Mouse (Mus musculus): Measurements from ENCODE around the gene Zfp784. TPM values are rescaled to one million over a fixed set of nuclear protein-coding genes. Genes with fewer than 3 reads are reported as not detected.

Zfp784 gene
- total RNA-seq, 2 experiments from 2014 or later: 5.3 to 7.0 TPM

DNA sequence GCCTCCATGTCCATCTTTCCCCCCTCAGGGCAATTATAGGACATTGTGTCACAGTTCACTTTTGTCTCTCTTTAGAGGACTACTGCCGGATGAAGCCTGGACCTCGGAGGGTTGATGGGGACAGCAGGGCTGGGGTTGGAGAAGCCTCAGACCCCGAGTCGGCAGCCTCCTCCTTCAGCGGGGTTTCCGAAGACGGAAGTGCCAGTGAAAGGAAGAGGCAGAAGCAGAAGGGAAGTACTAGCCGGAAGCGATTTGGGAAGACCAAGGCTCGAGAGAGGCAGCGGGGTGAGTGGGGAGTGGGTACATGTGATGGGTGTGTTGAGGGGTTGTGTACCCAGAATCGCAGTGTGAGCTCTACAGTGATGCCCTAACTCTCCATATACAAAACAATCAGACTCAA is 21.2 kb upstream of the Zfp784 start:
- no peak for DNase-seq (ENCODE audit: low spot score in 2 of 2)

DNA sequence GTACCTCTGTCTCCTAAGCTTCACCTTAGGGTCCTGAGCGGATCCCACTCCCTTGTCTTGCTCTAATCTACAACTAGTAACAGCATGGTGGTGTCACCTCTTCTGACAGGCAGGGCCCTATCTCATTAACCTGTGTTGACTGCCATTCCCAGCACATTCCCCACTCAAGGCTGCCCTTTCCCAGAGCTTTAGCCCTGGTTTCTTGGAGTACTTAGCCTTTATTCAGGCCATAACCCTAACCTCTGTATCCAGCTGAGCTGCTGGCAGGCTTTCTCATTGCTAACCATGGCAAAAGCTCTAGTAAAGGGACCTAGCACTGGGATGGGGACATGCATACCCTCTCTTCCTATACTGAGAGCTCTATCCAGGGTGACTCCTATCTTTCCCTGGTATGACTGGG is 20.4 kb upstream of the Zfp784 start:
- DNase-seq (ENCODE audit: low spot score in 2 of 2): no peak

DNA sequence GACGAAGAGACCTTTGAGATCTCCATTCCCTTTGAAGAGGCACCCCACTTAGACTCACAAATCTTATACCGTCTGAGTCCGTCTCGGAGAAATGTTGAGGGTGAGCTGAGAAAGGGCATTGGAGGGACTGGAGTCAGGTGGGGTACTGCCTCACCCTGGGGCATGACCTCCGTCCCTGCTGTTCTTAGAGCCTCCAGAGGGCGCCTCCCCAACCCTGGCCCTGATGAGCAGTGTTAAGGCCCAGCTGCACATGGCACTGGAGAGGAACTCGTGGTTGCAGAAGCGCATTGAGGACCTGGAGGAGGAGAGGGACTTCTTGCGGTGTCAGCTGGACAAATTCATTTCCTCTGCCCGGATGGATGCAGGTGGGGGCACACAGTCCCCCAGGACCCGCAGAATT is 19.6 kb upstream of the Zfp784 start:
- DNase-seq (ENCODE audit: low spot score in 2 of 2): no peak

GRCm38 (mm10) chr7:5057381-5057780 is 19.1 kb upstream of the Zfp784 start:
- no peak for DNase-seq (ENCODE audit: low spot score in 2 of 2)

DNA sequence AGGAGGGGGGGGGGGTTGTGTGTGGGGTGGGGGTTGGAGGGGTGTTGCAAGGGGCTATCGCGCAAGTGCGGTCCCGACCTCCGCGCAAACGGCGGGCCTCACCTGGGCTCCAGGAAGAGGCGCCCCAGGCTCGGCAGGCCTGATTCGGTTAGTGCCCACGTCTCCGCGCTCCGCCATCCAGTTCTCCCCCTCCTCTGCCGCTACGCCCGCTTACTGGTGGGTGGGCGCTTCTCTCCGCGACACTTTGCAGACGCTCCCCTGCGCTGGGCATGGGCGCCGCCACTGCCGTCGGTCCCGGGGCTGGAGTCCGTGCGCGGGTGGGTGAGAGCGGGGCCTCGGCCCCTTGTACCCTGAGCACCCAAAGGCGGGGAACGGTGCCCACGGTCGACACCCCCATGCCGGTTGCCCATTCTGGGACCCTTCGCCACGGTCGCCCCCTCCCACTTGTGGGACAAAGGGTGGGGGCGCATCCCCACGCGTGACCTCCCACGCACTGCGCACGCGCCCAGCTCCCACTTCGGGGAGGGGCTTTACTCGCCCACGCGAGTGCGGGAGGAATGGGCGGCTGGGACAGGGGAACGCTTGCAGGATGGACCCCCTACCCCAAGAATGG is 18.5 kb upstream of the Zfp784 start:
- DNase-seq (ENCODE audit: low spot score in 2 of 2): peak; percentile 79 to 80

DNA sequence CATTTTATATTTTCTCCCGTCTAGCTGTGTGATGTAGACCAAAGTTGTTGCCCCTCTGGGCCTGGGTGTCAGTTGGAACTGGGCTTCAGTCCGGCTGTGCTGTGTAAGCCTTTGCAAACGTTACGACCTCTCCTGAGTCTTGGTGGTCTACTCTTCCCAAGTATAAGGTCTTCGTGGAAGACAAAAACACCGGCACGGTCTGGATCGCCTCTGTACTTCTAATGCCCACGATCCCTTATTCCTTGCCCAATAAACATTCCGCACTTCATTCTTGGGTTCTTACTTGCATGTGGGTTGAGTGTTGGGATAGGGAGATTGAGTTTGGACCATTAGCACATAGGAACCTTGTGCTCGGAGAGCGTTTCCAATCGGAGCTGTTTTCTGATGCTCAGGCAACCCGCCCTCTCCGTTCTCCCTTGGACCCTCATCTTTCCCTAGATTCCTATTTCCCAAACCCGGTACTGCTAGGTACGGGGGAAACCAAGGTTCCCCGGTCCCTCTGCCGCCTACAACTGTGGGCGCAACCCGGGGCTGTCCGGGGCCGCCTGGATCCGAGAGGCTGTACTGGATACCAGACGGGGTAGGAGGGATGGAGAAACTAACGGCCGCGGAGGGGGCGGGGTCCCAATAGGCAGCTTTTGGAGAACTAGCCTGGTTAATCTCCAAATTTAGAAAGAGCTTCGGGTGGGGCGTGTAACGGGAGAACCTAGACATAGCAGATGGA is 15.4 kb upstream of the Zfp784 start:
- peak; percentile 55 to 63 for DNase-seq (ENCODE audit: low spot score in 2 of 2)

- DNase-seq (ENCODE audit: low spot score in 2 of 2): no peak
These were observed 14.7 kb upstream of the Zfp784 start for GRCm38 (mm10) chr7:5052931-5053343.

DNA sequence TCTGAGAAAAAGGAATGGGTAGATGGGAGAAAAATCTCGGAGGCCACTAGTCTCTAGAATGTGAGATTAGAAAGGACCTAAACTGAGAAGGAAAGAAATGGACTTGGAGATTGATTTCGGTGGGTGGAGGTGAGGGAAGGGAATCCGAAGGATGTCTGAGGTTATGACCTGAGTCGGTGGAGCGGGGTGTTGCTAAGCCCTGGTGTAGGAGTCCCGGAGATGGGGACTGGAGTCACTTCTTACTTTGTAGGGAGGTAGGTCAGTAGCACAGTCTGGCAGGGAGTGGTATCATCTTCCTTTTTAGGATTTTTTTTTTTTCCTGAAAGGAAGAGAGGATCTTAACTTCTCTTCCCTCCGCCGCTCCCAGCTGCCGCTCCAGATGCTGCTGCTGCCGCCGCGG is 14.2 kb upstream of the Zfp784 start:
- DNase-seq (ENCODE audit: low spot score in 2 of 2): no peak

DNA sequence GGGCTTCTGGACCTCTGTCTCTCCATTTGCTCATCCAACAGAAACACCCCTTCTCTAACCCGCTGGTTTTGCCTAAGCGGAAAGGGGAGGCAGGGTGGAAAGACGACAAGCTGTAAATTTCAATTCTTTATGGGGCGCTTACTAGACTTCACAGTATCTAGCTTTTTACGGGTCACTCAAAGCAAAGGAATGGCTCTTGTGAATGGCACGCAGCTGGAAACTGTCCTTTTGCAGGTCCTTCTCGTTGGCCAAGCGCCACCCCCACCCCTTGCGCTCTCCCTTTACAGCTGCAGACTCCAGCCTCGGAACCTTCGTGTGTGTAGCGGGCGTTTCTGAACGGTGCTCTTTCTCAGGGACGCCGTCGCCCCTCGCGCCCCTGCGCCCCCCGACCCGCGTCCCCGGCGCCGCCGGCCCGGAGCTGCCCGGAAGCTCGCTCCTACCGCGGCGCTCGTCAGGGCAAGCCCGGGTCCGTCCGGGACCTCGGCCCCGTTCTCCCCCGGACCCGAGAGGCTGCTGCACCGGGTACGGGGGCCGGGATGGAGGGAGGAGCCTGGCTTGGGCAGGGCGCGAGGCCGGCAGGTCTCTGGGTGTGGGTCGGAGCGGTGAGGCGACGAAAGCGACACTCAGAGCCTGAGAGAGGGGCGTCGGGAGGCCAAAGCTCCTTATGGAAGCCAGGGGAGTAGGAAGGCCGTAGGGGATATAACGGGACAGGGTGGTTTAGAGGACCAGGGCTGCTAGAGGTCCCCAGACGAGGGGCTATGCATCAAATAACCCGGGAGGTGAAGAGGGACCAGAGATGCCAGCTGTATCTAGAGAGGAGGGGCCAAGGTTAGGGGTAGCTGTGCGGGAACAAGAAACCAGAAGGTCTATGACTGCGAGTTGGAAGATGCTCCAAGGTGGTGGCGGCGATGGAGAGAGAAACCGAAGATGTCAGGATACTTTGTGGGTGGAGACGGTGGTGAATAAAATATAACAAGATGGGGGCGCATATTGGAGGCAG is 13.2 kb upstream of the Zfp784 start, which contains the start of gene Zfp580:
TSS of gene Zfp580 (plus strand) at position 346 of the 1,000 bp plus-strand sequence.
- DNase-seq (ENCODE audit: low spot score in 2 of 2): peak; percentile 78 to 86

GRCm38 (mm10) chr7:5047313-5047712 is 9.1 kb upstream of the Zfp784 start:
- peak in 1 of 2 experiments; percentile 50 for DNase-seq (ENCODE audit: low spot score in 2 of 2)

DNA sequence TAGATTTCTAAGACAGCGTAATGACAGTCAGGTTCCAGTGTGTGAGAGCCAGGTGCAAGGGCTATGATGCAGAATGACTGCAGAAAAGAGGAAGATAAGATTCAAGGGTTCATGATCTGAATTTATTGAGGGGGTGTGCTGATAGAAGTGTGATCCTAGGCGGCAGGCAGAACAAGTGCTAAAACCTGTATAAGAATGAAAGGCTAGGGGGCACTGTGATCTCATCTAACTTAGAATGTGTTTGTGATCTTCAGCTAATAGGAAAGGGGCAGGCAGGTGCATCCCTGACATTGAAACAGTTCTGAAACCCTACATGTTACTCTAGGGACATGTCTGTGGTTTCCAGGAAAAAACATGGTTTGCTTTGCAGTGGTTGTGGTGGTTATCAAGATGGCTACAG is 7.9 kb upstream of the Zfp784 start:
- DNase-seq (ENCODE audit: low spot score in 2 of 2): no peak

GRCm38 (mm10) chr7:5044981-5045380 is 6.7 kb upstream of the Zfp784 start:
- no peak for DNase-seq (ENCODE audit: low spot score in 2 of 2)

- DNase-seq (ENCODE audit: low spot score in 2 of 2): no peak
These were observed 694 bp upstream of the Zfp784 start for GRCm38 (mm10) chr7:5038940-5039339.

DNA sequence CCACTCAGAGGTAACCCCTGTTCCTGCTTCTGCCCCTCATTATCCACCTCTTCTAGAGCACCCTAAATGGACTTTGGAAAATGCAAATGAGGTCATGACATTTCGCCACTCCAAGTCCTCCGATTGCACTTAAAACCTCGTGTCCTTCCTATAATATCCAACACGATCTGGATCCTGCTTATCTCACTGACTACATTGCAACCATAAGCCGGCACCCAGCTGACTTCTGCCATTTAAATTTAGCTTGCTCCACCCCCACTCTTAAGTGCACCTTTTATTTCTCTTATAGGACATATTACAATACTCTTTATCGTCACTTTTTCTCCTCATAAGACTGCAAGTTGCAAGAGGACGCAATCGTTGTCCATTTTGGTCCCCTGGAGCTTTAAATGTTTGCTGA is 779 bp downstream of the Zfp784 start:
- no peak for DNase-seq (ENCODE audit: low spot score in 2 of 2)

DNA sequence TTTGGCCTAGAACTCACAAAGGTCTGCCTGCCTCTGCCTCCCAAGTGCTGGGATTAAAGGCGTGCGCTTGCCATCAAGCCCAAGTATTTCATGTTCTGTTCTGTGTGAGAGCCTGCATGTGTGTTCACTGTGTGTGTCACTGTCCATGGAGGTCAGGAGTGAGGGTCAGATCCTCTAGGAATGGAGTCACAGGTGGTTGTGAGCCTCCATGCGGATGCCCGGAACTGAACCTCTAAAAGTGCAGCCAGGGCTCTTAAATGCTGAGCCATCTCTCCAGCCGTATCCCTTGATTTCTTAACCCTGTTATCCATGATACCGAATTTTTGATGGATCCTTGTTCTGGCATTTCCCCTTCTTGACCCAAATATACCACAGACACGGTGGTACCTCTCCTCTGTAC is 1.2 kb downstream of the Zfp784 start:
- DNase-seq (ENCODE audit: low spot score in 2 of 2): no peak

GRCm38 (mm10) chr7:5036136-5036535 is 2.1 kb downstream of the Zfp784 start:
- DNase-seq (ENCODE audit: low spot score in 2 of 2): no peak

GRCm38 (mm10) chr7:5035628-5036027 is 2.6 kb downstream of the Zfp784 start:
- DNase-seq (ENCODE audit: low spot score in 2 of 2): no peak

GRCm38 (mm10) chr7:5033818-5034217 is 4.4 kb downstream of the Zfp784 start, which contains the start of gene 4632433K11Rik:
Gene 4632433K11Rik (plus strand): TSS chr7:5034118.
- no peak for DNase-seq (ENCODE audit: low spot score in 2 of 2)

DNA sequence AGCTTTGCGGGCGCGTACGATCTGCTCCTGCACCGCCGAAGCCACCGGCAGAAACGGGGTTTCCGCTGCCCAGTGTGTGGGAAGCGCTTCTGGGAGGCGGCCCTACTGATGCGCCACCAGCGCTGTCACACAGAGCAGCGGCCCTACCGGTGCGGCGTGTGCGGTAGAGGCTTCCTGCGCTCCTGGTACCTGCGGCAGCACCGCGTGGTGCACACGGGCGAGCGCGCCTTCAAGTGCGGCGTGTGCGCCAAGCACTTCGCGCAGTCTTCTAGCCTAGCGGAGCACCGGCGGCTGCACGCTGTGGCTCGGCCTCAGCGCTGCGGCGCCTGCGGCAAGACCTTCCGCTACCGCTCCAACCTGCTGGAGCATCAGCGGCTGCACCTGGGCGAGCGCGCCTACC is 6.8 kb downstream of the Zfp784 start:
- DNase-seq (ENCODE audit: low spot score in 2 of 2): no peak

DNA sequence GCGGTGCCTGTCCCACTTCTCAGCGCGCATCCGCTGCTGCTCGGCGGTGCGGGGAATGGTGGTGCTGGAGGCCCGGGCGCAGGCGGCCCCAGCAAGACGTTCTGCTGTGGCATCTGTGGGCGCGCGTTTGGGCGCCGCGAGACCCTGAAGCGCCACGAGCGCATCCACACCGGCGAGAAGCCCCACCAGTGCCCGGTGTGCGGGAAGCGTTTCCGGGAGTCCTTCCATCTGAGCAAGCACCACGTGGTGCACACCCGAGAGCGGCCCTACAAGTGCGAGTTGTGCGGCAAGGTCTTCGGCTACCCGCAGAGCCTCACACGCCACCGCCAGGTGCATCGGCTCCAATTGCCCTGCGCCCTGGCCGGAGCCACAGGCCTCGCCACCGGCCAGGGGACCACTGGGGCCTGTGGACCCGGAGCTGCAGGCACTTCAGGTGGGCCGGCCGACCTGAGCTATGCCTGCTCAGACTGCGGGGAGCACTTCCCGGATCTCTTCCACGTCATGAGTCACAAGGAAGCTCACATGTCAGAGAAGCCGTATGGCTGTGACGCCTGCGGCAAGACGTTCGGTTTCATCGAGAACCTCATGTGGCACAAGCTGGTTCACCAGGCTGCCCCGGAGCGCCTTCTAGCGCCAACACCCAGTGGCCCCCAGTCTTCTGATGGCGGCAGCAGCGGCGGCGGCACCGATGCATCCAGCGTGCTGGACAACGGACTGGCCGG is 7.5 kb downstream of the Zfp784 start:
- DNase-seq (ENCODE audit: low spot score in 2 of 2): no peak

DNA sequence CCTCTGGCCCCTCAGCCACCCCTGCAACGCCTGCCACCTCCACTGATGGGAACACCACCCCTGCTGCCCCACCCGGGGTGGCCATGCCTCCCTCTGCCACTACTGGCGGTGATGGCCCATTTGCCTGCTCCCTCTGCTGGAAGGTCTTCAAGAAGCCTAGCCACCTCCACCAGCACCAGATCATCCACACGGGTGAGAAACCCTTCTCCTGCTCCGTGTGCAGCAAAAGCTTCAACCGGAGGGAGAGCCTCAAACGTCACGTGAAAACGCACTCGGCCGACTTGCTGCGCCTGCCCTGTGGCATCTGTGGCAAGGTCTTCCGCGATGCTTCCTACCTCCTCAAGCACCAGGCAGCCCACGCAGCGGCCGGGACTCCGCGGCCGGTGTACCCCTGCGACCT is 8.3 kb downstream of the Zfp784 start:
- DNase-seq (ENCODE audit: low spot score in 2 of 2): no peak
